Mouse (Mus musculus) v-Abl transformed pro-B cells (cell line): ENCODE results near the gene Clhc1.

Experiments
- in situ Hi-C, 2 experiments: fragments of 400-800 bp; cut with MboI; formaldehyde crosslinking; loops; one replicate each; pipeline ENCODE4 v1.15.1; 2025; ENCODE audit not compliant: unreplicated experiment in 2 of 2

The Clhc1 gene

DNA sequence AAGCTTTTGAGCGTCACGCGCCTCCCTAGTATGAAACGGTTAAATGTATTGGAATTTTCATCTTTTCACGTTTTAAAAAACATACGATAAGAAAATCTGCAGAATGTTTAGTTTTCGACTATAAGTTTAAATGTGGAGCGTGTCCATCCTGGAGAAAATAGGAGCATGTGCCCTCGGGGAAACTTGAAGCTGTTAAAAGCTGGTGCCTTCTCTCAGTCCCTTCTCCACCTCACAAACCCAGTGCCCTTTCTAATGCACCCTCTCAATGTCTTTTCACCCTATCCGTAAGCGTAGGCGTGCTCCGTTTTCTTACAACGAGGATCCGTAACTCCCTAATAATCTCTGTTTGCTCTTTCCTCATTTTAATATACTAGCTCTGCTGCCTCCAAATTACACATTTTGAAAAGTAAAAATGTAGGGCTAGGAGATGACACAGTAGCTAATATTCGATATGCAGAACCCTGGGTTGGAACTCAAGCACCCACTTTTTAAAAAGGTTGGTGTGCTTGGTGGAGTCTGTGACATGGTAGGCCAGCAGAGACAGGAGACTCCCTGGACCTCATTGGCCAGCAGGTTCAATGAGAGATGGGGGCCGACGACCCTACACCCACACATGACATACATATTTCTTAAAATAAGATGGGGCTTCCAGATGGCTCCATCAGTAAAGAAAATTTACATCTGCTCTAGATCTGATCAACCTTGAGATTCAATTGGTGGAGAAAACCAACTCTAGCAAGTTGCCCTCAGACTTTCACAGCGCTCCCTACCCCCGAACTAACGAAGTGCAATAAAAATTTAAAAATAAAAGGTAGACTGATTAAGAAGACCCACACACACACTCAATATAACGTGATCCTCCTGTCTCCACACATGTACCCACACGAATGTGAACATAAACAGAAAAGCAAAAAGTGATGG lies 1.0 kb downstream of the Clhc1 start:
- in situ Hi-C loops = loop anchor here (5.0 to 25.0 kb wide), 4 partner anchors 144 to 1439 kb away; partner anchors contain the start of genes Rtn4 (in 2 of the 2) and Chac2 (in 1 of the 2)

DNA sequence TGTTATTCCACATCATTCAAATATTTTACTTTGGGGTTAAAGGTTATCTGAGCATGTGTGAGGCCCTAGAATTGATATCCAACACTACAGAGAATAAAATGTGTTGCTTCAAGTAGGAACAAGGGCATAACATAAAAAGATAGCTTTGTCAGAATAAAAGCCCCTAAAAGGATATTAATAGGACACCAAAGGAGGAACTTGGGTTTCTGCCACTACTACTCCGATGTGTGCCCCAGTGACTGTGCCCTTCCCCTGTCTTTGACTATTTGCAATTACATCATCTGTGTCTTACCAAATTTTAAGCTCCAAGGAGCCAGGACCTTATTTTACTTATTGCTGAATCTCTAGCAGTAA lies 1.7 kb downstream of the Clhc1 start:
- in situ Hi-C loops = loop anchor here (5.0 to 25.0 kb wide), 4 partner anchors 143 to 1438 kb away; partner anchors contain the start of genes Rtn4 (in 2 of the 2) and Chac2 (in 1 of the 2)

DNA sequence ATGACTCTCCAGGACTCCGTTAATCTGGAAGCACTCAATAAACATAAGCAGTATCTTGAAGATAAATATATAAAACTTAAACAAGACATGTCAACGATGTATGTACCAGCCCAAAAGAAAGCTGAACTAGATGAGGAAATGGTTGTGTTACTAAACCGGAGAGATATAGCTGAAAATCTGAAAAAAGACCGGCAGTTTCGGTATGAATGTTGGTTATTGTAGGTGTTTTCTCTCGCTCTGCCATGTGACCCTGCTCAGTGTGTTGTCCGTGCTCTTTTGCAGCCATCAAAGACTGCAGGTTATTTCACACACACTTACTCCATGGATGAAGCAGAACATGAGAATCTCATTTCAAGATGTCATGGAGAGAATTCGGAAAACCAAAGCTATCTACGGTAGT lies 12.7 kb downstream of the Clhc1 start:
- in situ Hi-C loops = loop anchor here in 1 of 2 experiments (25.0 kb wide), 1 partner anchor 327 kb away; no protein-coding TSS in a partner anchor

DNA sequence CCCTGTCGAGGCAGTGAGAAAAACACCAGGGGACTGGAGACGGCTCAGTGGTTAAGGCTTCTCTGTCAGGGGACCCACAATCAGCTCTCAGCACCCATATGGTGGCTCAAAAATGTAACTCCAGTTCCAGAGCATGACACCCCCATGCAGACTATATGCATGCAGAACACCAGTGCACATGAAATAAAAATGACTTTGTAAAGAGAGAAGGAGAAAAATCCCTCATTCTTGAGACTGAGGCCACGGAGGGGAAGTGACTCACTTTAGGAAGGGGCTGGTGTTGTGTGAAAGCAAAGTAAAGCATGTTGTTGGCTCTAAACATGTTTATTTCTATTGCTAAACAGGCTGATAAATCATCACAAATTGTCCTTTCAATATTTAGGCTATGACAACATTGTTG lies 13.2 kb downstream of the Clhc1 start:
- in situ Hi-C loops = loop anchor here in 1 of 2 experiments (25.0 kb wide), 1 partner anchor 326 kb away; no protein-coding TSS in a partner anchor

GRCm38 (mm10) chr11:29563406-29563805 lies 15.7 kb downstream of the Clhc1 start:
- in situ Hi-C loops = loop anchor here in 1 of 2 experiments (25.0 kb wide), 1 partner anchor 324 kb away; no protein-coding TSS in a partner anchor

DNA sequence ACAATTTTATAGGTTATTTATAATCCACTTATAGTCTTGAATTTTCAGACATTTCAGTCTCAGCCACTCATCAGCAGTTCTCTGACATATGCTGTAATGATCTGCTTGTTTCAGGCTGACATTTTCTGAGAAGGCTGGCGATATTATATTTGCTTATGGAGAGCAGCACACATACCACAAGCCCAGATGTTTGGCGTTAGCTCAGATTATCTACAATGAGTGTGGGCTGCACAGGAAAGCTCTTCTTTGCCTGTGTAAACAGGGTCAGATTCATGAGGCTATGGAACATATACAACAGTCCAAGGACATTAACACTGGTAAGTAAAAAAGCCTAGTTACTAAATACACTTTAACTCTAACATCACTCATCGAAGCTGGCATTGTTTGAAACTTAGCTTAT lies 23.8 kb downstream of the Clhc1 start:
- in situ Hi-C loops = loop anchor here (10.0 to 25.0 kb wide), 2 partner anchors 313 to 316 kb away; no protein-coding TSS in a partner anchor

DNA sequence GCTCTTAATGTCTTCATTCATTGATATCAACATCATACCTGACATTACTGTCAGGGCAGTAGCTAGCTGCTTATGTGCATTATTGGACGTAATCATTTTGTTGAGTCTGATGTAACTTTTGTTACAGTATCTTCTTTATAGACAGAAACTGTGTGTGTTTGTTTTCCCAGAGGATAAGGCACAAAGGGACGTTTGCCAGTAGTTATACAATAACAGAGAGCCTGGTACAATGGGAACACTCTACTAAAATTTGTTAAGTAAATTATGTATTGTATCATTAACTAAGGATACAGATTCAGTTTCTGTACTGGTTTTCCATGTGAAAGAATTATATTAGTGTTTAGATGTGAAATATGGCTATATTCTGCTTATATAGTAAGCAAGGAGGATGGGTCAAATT lies 24.9 kb downstream of the Clhc1 start:
- in situ Hi-C loops = loop anchor here (10.0 to 25.0 kb wide), 2 partner anchors 312 to 315 kb away; no protein-coding TSS in a partner anchor

DNA sequence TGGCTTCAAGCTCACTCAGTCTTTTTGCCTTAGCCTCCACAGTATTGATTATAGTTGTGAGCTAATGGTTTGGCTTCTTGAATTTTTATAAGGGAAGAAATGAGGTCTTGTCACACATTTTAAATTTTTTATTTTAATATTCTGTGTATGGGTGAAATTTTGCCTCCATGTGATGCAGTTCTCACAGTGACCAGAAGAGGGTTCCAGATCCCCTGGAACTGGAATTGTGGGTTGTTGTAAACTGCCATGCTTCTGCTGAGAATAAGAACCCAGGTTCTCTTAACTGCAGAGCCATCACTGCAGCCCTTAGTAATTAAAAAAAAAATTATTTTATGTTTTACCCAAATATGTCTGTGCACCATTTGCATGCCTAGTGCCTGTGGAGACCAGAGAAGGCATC lies 31.9 kb downstream of the Clhc1 start:
- in situ Hi-C loops = loop anchor here in 1 of 2 experiments (10.0 kb wide), 1 partner anchor 305 kb away; no protein-coding TSS in a partner anchor

DNA sequence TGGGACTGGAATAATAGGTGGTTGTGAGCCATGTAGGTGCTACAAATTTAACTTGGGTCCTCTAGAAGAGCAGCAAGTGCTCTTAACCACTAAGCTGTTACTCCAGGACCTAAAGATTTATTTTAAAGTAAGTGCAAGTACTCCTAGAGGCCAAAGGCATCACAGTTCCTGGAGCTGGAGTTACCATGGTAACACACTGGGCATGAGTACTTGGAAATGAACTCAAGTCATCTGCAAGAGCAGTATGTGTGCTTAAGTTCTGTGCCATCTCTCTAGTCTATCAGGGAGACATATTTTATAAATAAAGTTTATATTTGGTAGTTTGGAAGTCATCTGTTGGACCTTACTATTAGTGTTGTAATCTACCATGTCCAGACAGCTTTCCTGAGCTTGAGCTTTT lies 47.5 kb downstream of the Clhc1 start:
- in situ Hi-C loops = no loop called here

- in situ Hi-C loops = no loop called here
Measured at GRCm38 (mm10) chr11:29597159-29597558, 49.4 kb downstream of the Clhc1 start.

- in situ Hi-C loops = no loop called here
Measured at GRCm38 (mm10) chr11:29599000-29599399, 51.2 kb downstream of the Clhc1 start.

GRCm38 (mm10) chr11:29603581-29603980 lies 55.8 kb downstream of the Clhc1 start:
- in situ Hi-C loops = no loop called here

- in situ Hi-C loops = no loop called here
Measured at GRCm38 (mm10) chr11:29607465-29607990, 59.8 kb downstream of the Clhc1 start.

DNA sequence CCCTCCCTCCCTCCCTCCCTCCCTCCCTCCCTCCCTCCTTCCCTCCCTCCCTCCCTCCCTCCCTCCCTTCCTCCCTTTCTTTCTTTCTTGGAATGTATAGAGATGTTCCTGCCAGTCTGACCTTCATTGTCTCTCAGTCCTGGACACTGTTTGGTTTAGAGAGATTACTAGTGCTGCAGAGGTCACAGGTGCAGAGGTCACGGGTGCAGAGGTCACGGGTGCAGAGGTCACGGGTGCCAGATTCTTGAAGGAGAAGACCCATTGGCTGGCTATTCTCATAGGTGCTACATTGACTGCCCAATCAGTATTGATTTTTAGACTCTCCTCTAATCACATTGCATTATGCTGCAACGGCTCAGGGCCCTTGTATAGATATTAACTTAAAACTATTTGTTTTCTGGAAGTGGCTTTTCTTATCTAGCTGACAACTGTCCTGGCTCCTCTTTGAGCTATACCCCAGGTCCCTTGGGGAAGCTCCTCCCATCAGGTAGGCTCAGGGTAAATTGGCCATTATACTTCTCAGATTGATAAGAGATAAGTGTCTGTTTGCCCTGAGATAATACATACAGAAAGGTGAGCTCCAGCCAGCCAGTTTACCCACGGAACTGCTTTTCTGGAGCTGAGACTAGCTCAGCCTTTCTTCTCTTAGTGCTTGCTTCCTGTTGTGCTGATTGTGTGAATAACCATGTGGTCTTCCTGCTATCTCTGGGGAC lies 62.2 kb downstream of the Clhc1 start:
- in situ Hi-C loops = no loop called here

DNA sequence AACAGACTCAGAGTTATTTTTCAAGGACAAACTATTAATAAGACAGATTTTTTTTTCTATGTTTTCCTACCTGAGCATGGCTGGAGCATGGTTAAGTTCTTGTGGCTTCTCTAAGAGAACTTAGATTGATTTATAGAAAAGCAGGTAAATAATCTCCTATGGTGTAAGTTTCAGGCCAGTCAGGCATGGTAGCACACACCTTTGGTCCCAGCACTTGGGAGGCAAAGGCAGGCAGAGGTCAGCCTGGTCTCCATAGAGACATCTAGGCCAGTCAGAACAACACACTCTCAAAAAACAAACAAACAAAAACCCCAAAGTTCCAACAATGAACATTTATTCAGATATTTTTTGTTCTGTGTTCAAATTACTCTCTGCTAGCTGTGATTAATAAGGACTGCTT lies 64.3 kb downstream of the Clhc1 start:
- in situ Hi-C loops = no loop called here

DNA sequence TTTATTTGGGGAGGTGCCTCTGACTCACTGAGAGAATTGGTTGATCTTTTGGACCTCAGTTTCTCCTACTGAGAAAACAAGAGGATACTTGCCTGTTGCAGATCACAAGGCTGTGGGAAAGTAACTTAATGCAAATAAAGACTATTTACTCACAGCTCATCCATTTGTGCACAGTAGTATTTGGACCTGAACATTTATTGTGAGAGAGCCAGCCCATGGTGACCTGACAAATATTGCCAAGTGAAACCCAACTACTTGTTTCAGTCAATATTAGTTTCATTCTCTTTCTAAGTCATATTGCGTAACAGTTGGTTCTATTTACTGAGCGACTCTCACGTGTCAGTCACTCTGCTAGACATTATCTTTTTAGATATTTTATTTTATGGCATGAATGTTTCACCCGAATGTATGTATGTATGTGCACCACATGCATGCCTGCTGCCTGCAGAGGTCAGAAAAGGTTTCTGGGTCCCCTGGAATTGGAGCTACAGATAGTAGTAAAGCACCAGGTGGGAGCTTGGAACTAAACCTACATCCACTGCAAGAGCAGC lies 65.5 kb downstream of the Clhc1 start:
- in situ Hi-C loops = no loop called here

- in situ Hi-C loops = no loop called here
Measured at GRCm38 (mm10) chr11:29614217-29614924, 66.6 kb downstream of the Clhc1 start.

DNA sequence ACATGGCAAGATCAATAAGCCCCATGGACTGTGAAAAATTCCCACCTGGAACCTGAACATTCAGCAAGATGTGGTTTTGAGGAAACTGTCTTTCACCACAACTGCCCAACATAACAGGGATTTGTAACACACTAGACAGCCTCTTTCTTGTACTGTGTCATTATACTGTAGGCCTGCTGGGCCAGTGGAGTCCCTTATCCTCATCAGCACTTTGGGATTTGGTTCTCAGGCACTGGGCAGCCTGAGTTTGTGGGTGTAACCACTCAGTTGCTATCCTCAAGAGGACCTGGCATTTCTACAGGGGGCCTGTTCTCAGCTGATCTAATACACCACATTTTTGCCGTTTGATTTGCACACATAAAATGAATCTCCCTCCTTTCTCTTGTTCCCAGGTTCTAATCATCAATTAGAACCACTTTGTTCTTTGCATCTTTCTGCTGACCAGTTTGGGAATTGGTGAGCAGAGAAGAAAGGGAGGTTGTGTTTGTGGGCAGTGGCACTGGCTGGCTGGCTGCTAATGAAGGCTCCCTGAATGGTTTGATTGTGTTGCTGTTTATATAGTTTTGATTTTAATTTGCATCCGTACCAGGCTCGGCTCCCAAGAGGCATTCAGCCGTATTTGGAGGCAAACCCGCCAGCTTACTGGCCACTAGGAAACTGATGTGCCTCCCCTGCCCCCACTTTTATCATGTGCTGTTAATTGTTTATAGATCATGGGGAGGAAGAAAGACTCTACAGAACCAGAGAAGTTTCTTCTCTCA lies 74.5 kb downstream of the Clhc1 start:
- in situ Hi-C loops = no loop called here

- in situ Hi-C loops = no loop called here
Measured at GRCm38 (mm10) chr11:29623327-29623726, 75.6 kb downstream of the Clhc1 start.
